Mouse (Mus musculus) frontal cortex, adult 2 months (tissue): ENCODE results near the gene BC030867. TPM values are rescaled to one million over a fixed set of nuclear protein-coding genes. Genes with fewer than 3 reads are reported as not detected.

Source experiments
- DNase-seq, 2 experiments: peaks; one replicate each; pipeline ENCODE4 v3.0.0; 2022; ENCODE audit warnings: low spot score in 1 of 2; ENCODE audit errors: extremely low spot score in 1 of 2
- polyA plus RNA-seq: library from polyadenylated mRNA; depleted of rRNA; stranded (reverse); fragments of >200 nt; gene quantifications from 2 replicates; pipeline ENCODE4 v1.2.3, GENCODE M21; 2012; rRNA removed

BC030867 gene
- polyA plus RNA-seq, 1 experiment: 1.2 TPM

DNA sequence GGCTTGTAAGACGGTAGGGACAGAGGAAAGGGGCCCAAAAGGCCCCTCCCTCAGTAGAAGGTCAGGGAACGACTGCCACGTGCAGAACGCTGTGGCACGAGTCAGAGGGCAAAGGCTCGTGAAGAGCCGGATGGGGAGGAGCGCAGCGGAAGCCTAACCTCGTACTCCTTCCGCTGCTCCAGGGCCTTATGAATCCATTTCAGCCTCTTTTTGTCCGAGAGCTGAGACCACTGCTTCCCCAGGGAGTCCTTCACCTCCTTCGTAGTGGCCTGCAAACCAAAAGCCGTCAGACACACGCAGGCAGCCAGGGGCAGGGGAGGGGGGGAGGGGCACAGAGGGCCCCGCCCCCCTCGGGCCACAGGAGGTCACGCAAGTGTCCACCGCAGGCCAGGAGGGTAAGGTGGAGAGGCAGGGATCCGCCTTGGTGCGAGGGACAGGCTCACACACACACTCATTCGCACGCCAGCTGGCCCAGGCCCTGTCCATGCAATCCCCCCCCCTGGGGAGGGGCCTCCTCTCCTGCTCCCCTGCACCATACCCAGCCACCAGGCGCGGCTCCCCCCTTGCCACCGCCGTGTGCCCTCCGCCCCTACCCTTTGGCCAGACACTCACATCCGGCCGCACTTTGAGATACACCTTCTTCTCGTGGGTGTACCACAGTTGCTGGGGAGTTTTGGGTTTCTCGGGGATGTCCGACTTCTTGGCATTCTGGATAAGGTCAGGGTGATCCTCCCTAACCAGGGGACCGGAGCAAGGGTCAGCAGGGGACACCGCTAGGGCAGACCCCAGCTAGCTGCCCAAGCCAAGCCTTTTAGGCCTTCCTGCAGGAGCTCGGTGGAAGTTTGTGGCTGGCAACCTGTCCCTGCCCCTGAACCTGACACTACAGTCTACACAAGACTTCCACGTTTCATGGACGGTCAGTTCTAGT, 62.4 kb downstream of the BC030867 start:
- DNase-seq: no peak

DNA sequence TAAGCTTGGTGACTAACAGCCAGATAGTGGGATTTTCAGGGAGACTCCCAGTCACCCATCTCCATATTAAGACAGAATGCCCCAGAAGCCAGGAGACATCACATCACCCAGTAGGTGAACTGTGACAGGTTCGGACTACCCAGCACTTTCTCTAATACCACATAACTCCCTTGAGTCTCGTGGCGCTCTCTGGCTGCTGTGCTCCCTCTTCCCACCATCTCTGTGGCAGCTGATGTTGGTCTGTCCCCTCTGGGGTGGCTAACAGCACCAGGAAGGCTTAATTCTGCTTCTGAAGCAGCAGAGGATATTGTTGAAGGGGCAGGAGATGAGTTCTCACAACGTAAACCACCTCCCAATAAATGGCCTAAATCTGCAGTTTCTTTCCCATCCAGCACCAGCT, 63.3 kb downstream of the BC030867 start:
- DNase-seq: no peak

DNA sequence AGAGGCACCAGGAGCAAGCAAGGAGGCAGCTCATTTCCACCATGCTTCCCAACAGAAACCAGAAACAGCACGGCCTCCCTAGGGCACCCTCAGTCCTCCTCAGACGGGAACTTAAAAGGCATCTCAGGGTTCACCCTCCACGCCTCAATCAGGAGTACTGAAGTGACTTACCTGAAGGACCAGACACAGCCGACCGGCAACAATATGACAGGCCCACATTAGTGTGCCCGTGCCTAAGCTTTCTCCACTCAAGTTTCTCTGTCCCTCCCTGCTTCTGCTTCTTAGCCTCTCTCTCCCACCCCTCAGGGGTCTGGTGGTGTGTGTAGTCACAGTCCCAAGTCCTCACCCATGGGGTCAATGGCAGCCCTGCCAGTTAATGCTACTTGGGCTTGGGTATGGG, 63.9 kb downstream of the BC030867 start:
- DNase-seq: no peak

- DNase-seq: no peak
Measured at GRCm38 (mm10) chr11:102314321-102314720, 65.6 kb downstream of the BC030867 start.

Other genes with a start within 250 kb of the BC030867 start
- gene Mpp3, start 220.4 kb upstream of the BC030867 start, polyA plus RNA-seq: 47.6 and 51.0 TPM in 2 replicates
- 0.25 and 0.28 TPM in 2 replicates for gene Cd300lg, start 207.4 kb upstream of the BC030867 start, polyA plus RNA-seq
- gene Mpp2, start 160.4 kb upstream of the BC030867 start, polyA plus RNA-seq: 147 and 153 TPM in 2 replicates
- gene Ppy, start 147.6 kb upstream of the BC030867 start, polyA plus RNA-seq: not detected in 2 replicates
- not detected in 2 replicates for gene Pyy, start 141.1 kb upstream of the BC030867 start, polyA plus RNA-seq
- gene Nags, start 103.4 kb upstream of the BC030867 start, polyA plus RNA-seq: 0.04 and 0.06 TPM in 2 replicates
- gene Tmem101, start 92.5 kb upstream of the BC030867 start, polyA plus RNA-seq: 28.1 TPM in 2 replicates
- gene Lsm12, start 63.6 kb upstream of the BC030867 start, polyA plus RNA-seq: 32.9 and 35.5 TPM in 2 replicates
- 87.5 and 91.4 TPM in 2 replicates for gene G6pc3, start 59.3 kb upstream of the BC030867 start, polyA plus RNA-seq
- 256 and 323 TPM in 2 replicates for gene Hdac5, start 18.7 kb upstream of the BC030867 start, polyA plus RNA-seq
- 2.3 and 2.7 TPM in 2 replicates for gene Asb16, start 19.9 kb downstream of the BC030867 start, polyA plus RNA-seq
- 82.5 and 85.4 TPM in 2 replicates for gene Tmub2, start 36.0 kb downstream of the BC030867 start, polyA plus RNA-seq
- 142 and 147 TPM in 2 replicates for gene Atxn7l3, start 47.7 kb downstream of the BC030867 start, polyA plus RNA-seq
- 96.7 and 99.3 TPM in 2 replicates for gene Ubtf, start 70.9 kb downstream of the BC030867 start, polyA plus RNA-seq
- 0.48 and 0.60 TPM in 2 replicates for gene Slc4a1, start 117.3 kb downstream of the BC030867 start, polyA plus RNA-seq
- 538 and 540 TPM in 2 replicates for gene Rundc3a, start 144.5 kb downstream of the BC030867 start, polyA plus RNA-seq
- 82.9 and 90.8 TPM in 2 replicates for gene Slc25a39, start 159.1 kb downstream of the BC030867 start, polyA plus RNA-seq
- gene Grn, start 181.4 kb downstream of the BC030867 start, polyA plus RNA-seq: 70.9 and 78.2 TPM in 2 replicates
- 69.6 and 70.0 TPM in 2 replicates for gene Fam171a2, start 198.8 kb downstream of the BC030867 start, polyA plus RNA-seq
- 4.5 and 5.3 TPM in 2 replicates for gene Itga2b, start 221.2 kb downstream of the BC030867 start, polyA plus RNA-seq